Mouse (Mus musculus) embryo, embryonic 11.5 days (tissue): ENCODE data around the gene Med29.

Source experiments
- DNase-seq: peaks from one replicate; pipeline ENCODE4 v3.0.0-alpha.2; 2012; ENCODE audit warnings: low read depth, low spot score

Gene Med29

GRCm38 (mm10) chr7:28354596-28354995, 37.9 kb downstream of the Med29 start:
- no peak for DNase-seq

- no peak for DNase-seq
These were observed 38.4 kb downstream of the Med29 start for GRCm38 (mm10) chr7:28354113-28354581.

DNA sequence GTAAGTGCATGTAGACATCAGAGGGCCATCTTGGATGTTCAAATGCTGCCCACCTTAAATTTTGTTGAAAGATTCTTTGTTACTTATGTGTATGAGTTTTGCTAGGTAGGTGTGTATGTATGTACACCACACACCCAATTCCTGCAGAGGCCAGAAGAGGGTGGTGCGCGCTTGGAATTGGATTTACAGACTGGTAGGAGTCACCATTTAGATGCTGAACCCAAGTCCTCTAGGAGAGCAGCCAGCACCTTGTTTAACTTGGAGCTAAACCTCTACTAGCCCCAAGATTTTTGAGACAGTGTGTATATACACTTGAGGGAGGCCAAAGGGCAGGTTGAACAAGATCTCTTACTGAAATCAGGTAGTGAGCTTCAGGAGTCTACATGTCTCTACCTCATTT, 39.2 kb downstream of the Med29 start:
- no peak for DNase-seq

DNA sequence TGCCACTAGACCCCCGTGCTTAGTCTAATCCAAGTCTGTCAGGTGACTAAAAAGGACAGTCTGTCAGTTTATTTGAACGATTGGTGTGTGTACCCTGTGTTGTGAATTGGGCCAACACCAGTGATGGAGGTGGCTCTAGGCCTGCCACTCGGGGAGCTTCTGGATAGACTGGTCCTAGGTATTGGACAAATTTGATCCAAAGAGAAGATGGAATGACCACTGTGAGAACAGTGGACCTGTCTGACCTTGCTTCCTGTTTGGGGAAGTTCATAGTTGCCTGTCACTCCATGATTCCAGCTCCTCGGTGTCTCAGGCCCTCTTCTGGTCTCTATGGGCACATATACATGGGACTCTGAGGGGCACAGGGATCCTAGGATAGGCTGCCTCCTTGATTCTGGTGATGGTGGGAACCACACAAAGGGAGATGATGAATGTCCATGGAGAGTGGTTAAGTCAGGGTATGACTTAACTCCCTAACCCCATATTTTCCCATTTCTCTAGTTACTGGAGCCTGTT, 40.8 kb downstream of the Med29 start:
- no peak for DNase-seq

GRCm38 (mm10) chr7:28350155-28350883, 42.2 kb downstream of the Med29 start, which contains the start of gene Rps16:
Gene Rps16, plus strand, starts transcription at chr7:28350652.
- peak; percentile 96 for DNase-seq

- no peak for DNase-seq
These were observed 43.9 kb downstream of the Med29 start for GRCm38 (mm10) chr7:28348601-28349000.

DNA sequence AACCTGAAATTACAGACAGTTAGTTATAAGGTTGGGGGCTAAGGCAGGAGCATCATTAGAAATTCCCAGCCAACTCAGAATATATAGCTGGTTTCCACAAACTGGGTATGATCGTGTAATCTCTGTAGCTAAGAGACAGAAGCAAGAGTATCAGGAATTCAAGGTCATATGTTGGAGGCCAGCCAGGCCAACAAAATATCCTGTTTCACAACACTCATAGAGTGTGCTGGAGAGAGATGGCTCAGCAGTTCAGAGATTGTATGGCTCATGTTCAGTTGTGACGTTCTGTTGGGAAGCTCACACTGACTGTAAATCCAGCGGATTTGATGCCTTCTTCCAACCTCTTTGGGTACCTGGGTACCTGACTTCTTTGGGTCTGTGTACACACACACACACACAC, 44.8 kb downstream of the Med29 start:
- DNase-seq: no peak

- DNase-seq: peak; percentile 70
These were observed 47.9 kb downstream of the Med29 start for GRCm38 (mm10) chr7:28344637-28345036.

DNA sequence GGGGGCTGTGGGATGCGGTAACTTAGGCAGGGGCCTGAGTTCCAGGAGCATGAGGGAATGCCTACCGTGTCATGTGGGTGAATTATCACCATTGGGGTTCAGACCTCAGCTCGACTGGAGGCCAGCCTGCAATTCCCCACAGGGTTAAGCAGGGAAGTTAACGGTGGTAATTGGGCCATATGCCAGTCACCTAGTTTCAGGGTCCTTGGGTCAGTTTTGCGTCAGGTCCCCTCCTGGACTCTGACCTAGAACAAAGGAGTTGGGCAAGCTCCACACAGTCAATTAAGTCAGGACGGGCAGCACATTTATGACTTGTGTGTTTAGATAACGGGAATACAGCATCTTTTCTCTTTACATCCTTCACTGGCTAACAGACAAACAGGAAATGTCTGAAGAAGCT, 51.1 kb downstream of the Med29 start:
- DNase-seq: no peak

GRCm38 (mm10) chr7:28339213-28339917, 53.1 kb downstream of the Med29 start:
- DNase-seq: no peak

DNA sequence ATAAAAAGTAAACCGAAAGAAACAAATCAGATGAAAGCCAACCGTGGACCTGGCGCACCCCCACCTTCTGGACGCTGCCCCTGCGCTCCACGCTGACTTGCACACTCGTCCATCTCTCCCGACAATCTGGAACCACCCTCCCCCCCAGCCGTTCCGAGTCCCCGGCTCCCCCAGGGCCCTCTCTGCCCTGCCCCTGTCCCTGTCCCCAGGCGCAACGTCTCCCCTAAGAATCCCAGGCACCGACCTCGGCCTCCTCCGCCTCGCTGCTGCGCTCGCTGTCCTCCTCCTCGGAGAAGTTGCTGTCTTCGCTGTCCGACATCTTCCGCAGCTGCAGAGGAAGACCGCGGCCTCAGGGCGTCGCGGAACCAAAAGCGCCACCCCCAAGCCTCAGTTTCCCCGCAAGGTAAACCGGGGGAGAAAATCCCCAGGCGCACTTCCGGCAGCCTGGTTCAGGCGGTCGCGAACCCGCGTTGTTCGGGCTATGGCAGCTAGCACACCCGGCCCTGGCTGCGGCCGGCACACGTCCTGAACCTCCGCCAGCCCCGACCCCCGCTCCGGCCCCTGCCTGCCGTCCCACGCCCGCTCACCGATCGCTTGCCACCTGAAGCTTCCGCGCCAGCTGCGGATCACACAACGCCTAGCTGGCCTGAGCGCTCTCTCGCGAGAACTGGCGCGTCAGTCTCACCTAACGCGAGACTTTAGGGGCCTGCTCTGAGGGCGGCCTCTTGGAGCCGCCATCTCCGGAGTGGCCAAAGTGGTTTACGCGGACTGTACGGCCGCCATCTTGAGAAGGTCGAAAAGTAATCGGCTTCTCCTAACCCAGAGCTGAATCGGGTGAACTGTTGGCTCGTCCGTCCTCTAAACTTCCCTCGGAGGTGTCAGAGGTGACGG, 54.2 kb downstream of the Med29 start, which contains the start of gene Supt5:
Gene Supt5 (minus strand): TSS at position 639 of the 891 bp plus-strand sequence.
- peak; percentile 99 for DNase-seq
